Mouse (Mus musculus): ENCODE data around the gene Suv39h1. TPM values are rescaled to one million over a fixed set of nuclear protein-coding genes. Genes with fewer than 3 reads are reported as not detected.
"Not testable (repeated sequence)": the region's sequence is repeated elsewhere in the genome, so short reads cannot be mapped to it uniquely, and the experiment has no call there.

The Suv39h1 gene
- total RNA-seq (2021), result 10 to 100 TPM; 11.0 to 15.1 TPM
- long read RNA-seq, experiment 1, partial matches to known transcripts, result 1 of 10 reads
- long read RNA-seq, experiment 1, other reads (novel, unspliced or antisense), result 3 of 10 reads
- long read RNA-seq, experiment 2, partial matches to known transcripts, result 0 of 4 reads
- long read RNA-seq, experiment 2, other reads (novel, unspliced or antisense), result 0 of 4 reads

GRCm38 (mm10) chrX:8074430-8075014, at the start of gene Suv39h1:
Gene Suv39h1 (minus strand): TSS chrX:8074760.
- DNase-seq, result peak; percentile 93 to 94

GRCm38 (mm10) chrX:8123821-8124470, 49.4 kb upstream of the Suv39h1 start:
- DNase-seq, result no peak

GRCm38 (mm10) chrX:8117264-8117663, 42.7 kb upstream of the Suv39h1 start:
- DNase-seq, result no peak

GRCm38 (mm10) chrX:8115275-8115674, 40.7 kb upstream of the Suv39h1 start:
- no peak for DNase-seq

- DNase-seq, result no peak
Observed at GRCm38 (mm10) chrX:8105019-8105418, 30.5 kb upstream of the Suv39h1 start.

- no peak for DNase-seq
Observed at GRCm38 (mm10) chrX:8102213-8102668, 27.7 kb upstream of the Suv39h1 start.

- DNase-seq, result peak in 1 of 2 experiments; percentile 9
Observed at GRCm38 (mm10) chrX:8101017-8101416, 26.5 kb upstream of the Suv39h1 start.

- no peak for DNase-seq
Observed at GRCm38 (mm10) chrX:8099435-8099834, 24.9 kb upstream of the Suv39h1 start.

GRCm38 (mm10) chrX:8096787-8097242, 22.3 kb upstream of the Suv39h1 start:
- DNase-seq, result peak; percentile 95

- peak; percentile 71 to 87 for DNase-seq
Observed at GRCm38 (mm10) chrX:8096068-8096786, 21.7 kb upstream of the Suv39h1 start.

GRCm38 (mm10) chrX:8095546-8095945, 21.0 kb upstream of the Suv39h1 start:
- no peak for DNase-seq

- DNase-seq, result not testable (repeated sequence)
Observed at GRCm38 (mm10) chrX:8090954-8091347, 16.4 kb upstream of the Suv39h1 start.

- DNase-seq, result no peak
Observed at GRCm38 (mm10) chrX:8090346-8090953, 15.9 kb upstream of the Suv39h1 start, which contains the start of gene Was. Gene Was (minus strand): TSS chrX:8090498.

GRCm38 (mm10) chrX:8089746-8090145, 15.2 kb upstream of the Suv39h1 start:
- DNase-seq, result no peak

GRCm38 (mm10) chrX:8085611-8086010, 11.1 kb upstream of the Suv39h1 start:
- no peak for DNase-seq

GRCm38 (mm10) chrX:8084771-8085259, 10.3 kb upstream of the Suv39h1 start:
- DNase-seq, result no peak

GRCm38 (mm10) chrX:8075104-8075503, 544 bp upstream of the Suv39h1 start:
- no peak for DNase-seq

GRCm38 (mm10) chrX:8073881-8074429, 605 bp downstream of the Suv39h1 start:
- DNase-seq, result peak; percentile 36 to 42

GRCm38 (mm10) chrX:8069166-8069565, 5.4 kb downstream of the Suv39h1 start:
- no peak for DNase-seq

- DNase-seq, result not testable (repeated sequence)
Observed at GRCm38 (mm10) chrX:8051044-8051781, 23.3 kb downstream of the Suv39h1 start.

GRCm38 (mm10) chrX:8033009-8033408, 41.6 kb downstream of the Suv39h1 start:
- no peak for DNase-seq

Measured in adrenal gland, postnatal 36 days (tissue).